Mouse (Mus musculus): ENCODE measurements around the gene Agtr1a. TPM values are rescaled to one million over a fixed set of nuclear protein-coding genes. Genes with fewer than 3 reads are reported as not detected.

The Agtr1a gene
- 7.1 and 8.4 TPM in 2 replicates for polyA plus RNA-seq (2015; fragmentation: Nextera tagmentation; extraction: Ambion mirVana)

GRCm38 (mm10) chr13:30336148-30336801, at the start of gene Agtr1a:
Gene Agtr1a, plus strand, starts transcription at chr13:30336441.

Other genes with a start within 250 kb of the Agtr1a start
- 4.1 and 5.0 TPM in 2 replicates for gene Mboat1, start 200.0 kb upstream of the Agtr1a start, polyA plus RNA-seq (2015; fragmentation: Nextera tagmentation; extraction: Ambion mirVana)
- gene Uqcrfs1, start 208.9 kb downstream of the Agtr1a start, polyA plus RNA-seq (2015; fragmentation: Nextera tagmentation; extraction: Ambion mirVana): 184 and 187 TPM in 2 replicates

All from spleen, postnatal 0 days (tissue).